In genomic region chr7:122193919-122194318, GRCm38 (mm10) we compare ENCODE assay signal across 30 mouse cellular contexts. TPM values are rescaled to one million over a fixed set of nuclear protein-coding genes. Genes with fewer than 3 reads are reported as not detected.
DNase-seq lines count a peak whose midpoint lies in the region; ATAC-seq and TF ChIP-seq lines count a peak whose summit lies in the region.
"Had no signal": no experiment of that assay in that cellular context is flagged by ENCODE, and none has a peak within 500 bp of the region (broad histone marks: within the 10 kb centered on the region; RNA-seq: fewer than 3 reads in every experiment).

No protein-coding gene starts in this region.

- no peaks in the 10 kb centered on the region for H3K4me1 ChIP-seq in forebrain, postnatal 0 days (ENCODE audit: insufficient read depth)
- no peaks in the 10 kb centered on the region for H3K4me1 ChIP-seq in forebrain, embryonic 11.5 days (replicated peaks; ENCODE audit: control insufficient read depth, insufficient read depth, low read length)
- H3K4me1 ChIP-seq in midbrain, postnatal 0 days (ENCODE audit: insufficient read depth, low read length), result no peaks in the 10 kb centered on the region
- H3K4me1 ChIP-seq in midbrain, embryonic 10.5 days, result no peaks in the 10 kb centered on the region
- H3K4me1 ChIP-seq: forebrain, embryonic 15.5 days; limb, embryonic 12.5 days; stomach, embryonic 15.5 days had no signal

- no peaks in the 10 kb centered on the region for H3K27me3 ChIP-seq in forebrain, postnatal 0 days (ENCODE audit: insufficient read depth, low read length)
- no peaks in the 10 kb centered on the region for H3K27me3 ChIP-seq in forebrain, embryonic 11.5 days (ENCODE audit: control insufficient read depth, insufficient read depth, low read length)
- H3K27me3 ChIP-seq in midbrain, postnatal 0 days (ENCODE audit: insufficient read depth, low read length), result no peaks in the 10 kb centered on the region
- H3K27me3 ChIP-seq in midbrain, embryonic 10.5 days (ENCODE audit: low read depth, poor library complexity, severe bottlenecking), result no peaks in the 10 kb centered on the region
- H3K27me3 ChIP-seq: forebrain, embryonic 15.5 days; limb, embryonic 12.5 days; liver, embryonic 13.5 days; stomach, embryonic 15.5 days had no signal

- no peak for DNase-seq in forebrain, postnatal 0 days
- DNase-seq in forebrain, embryonic 11.5 days (ENCODE audit: low spot score), result no peak
- DNase-seq in layer of hippocampus, adult 2 months (ENCODE audit: low spot score in 2 of 2), result no peak
- DNase-seq in layer of hippocampus, postnatal 36 days, result no peak
- DNase-seq in midbrain, postnatal 0 days (ENCODE audit: low spot score), result no peak
- DNase-seq in midbrain, embryonic 10.5 days (ENCODE audit: low spot score), result no peak
- no peak for DNase-seq in adrenal gland, postnatal 14 days
- DNase-seq in urinary bladder, postnatal 25 days (ENCODE audit: low spot score), result no peak
- DNase-seq: adrenal gland, postnatal 25 days; cerebellum, adult 8-10 months; cerebellum, postnatal 36 days; embryo, embryonic 11 days; gastrocnemius, postnatal 10 days; heart, adult 11 months; kidney, adult 18-20 months; liver, embryonic 13.5 days; thymus, adult 18-20 months; thymus, postnatal 36 days had no signal

- H3K9ac ChIP-seq in forebrain, postnatal 0 days, result no peak overlapping the region
- no peak overlapping the region for H3K9ac ChIP-seq in forebrain, embryonic 11.5 days (ENCODE audit: low read length)
- H3K9ac ChIP-seq in midbrain, postnatal 0 days (replicated peaks; ENCODE audit: low read length, poor library complexity, severe bottlenecking), result no peak overlapping the region
- H3K9ac ChIP-seq: forebrain, embryonic 15.5 days; limb, embryonic 12.5 days; liver, embryonic 13.5 days; stomach, embryonic 15.5 days had no signal

- no peak overlapping the region for H3K4me3 ChIP-seq in forebrain, postnatal 0 days (ENCODE audit: low read depth, low read length)
- H3K4me3 ChIP-seq in forebrain, embryonic 11.5 days (ENCODE audit: low read depth, low read length), result no peak overlapping the region
- no peak overlapping the region for H3K4me3 ChIP-seq in layer of hippocampus, adult 2 months
- H3K4me3 ChIP-seq in midbrain, postnatal 0 days (ENCODE audit: low read depth, low read length), result no peak overlapping the region
- H3K4me3 ChIP-seq in midbrain, embryonic 10.5 days, result no peak overlapping the region
- H3K4me3 ChIP-seq: forebrain, embryonic 15.5 days; limb, embryonic 12.5 days; liver, embryonic 13.5 days; stomach, embryonic 15.5 days had no signal

- no peak overlapping the region for H3K4me2 ChIP-seq in forebrain, postnatal 0 days (ENCODE audit: low read depth)
- no peak overlapping the region for H3K4me2 ChIP-seq in forebrain, embryonic 11.5 days (ENCODE audit: low read depth, low read length, severe bottlenecking)
- no peak overlapping the region for H3K4me2 ChIP-seq in midbrain, postnatal 0 days (ENCODE audit: low read depth, low read length, poor library complexity, severe bottlenecking)
- H3K4me2 ChIP-seq: forebrain, embryonic 15.5 days; heart, embryonic 11.5 days; limb, embryonic 12.5 days; liver, embryonic 13.5 days; stomach, embryonic 15.5 days had no signal

- H3K27ac ChIP-seq in forebrain, postnatal 0 days (ENCODE audit: low read depth, low read length), result no peak overlapping the region
- H3K27ac ChIP-seq in forebrain, embryonic 11.5 days (ENCODE audit: low read depth, low read length), result no peak overlapping the region
- H3K27ac ChIP-seq in layer of hippocampus, adult 2 months, result no peak overlapping the region
- H3K27ac ChIP-seq in midbrain, postnatal 0 days (ENCODE audit: low read depth, low read length), result no peak overlapping the region
- H3K27ac ChIP-seq in midbrain, embryonic 10.5 days (replicated peaks), result no peak overlapping the region
- H3K27ac ChIP-seq: forebrain, embryonic 15.5 days; limb, embryonic 12.5 days; liver, embryonic 13.5 days; macrophage; stomach, embryonic 15.5 days had no signal

- H3K9me3 ChIP-seq in forebrain, postnatal 0 days (ENCODE audit: low read length), result no peaks in the 10 kb centered on the region
- H3K9me3 ChIP-seq in forebrain, embryonic 11.5 days (ENCODE audit: control insufficient read depth, low read length), result no peaks in the 10 kb centered on the region
- H3K9me3 ChIP-seq in midbrain, postnatal 0 days (ENCODE audit: low read length), result no peaks in the 10 kb centered on the region
- H3K9me3 ChIP-seq in midbrain, embryonic 10.5 days (replicated peaks), result no peaks in the 10 kb centered on the region
- H3K9me3 ChIP-seq: forebrain, embryonic 15.5 days; liver, embryonic 13.5 days; stomach, embryonic 15.5 days had no signal

- peak; percentile 18; the same call in 1 of the 2 replicates for TF ChIP-seq CTCF in forebrain, postnatal 0 days (IDR thresholded peaks at IDR 0.05; ENCODE audit: low read depth)
- peak; percentile 41 for TF ChIP-seq CTCF in layer of hippocampus, adult 2 months (conservative IDR thresholded peaks at IDR 0.05)
- peak; percentile 19; the same call in 1 of the 2 replicates for TF ChIP-seq CTCF in midbrain, postnatal 0 days (IDR thresholded peaks at IDR 0.05)

- ATAC-seq in forebrain, postnatal 0 days, result no peak
- no peak for ATAC-seq in forebrain, embryonic 11.5 days (replicated peaks; ENCODE audit: low FRiP score)
- ATAC-seq in midbrain, postnatal 0 days (ENCODE audit: low FRiP score), result no peak
- ATAC-seq: CD4-positive, CD25-positive, alpha-beta regulatory T cell, adult 4 months; forebrain, embryonic 15.5 days; hindbrain, embryonic 16.5 days had no signal

- H3K36me3 ChIP-seq in forebrain, postnatal 0 days (ENCODE audit: insufficient read depth), result no peaks in the 10 kb centered on the region
- no peaks in the 10 kb centered on the region for H3K36me3 ChIP-seq in forebrain, embryonic 11.5 days (ENCODE audit: control insufficient read depth, insufficient read depth, low read length)
- H3K36me3 ChIP-seq in midbrain, postnatal 0 days (ENCODE audit: insufficient read depth, low read length), result no peaks in the 10 kb centered on the region
- H3K36me3 ChIP-seq in midbrain, embryonic 10.5 days, result no peaks in the 10 kb centered on the region
- H3K36me3 ChIP-seq: forebrain, embryonic 15.5 days; limb, embryonic 12.5 days; liver, embryonic 13.5 days; stomach, embryonic 15.5 days had no signal

RNA-seq across cellular contexts. Expression of gene Ern2, which starts 7.9 kb away (rescaled TPM):
- 1.8 and 3.0 TPM in 2 replicates for total RNA-seq in forebrain, postnatal 0 days (2014; rRNA removed)
- 0.60 and 0.96 TPM in 2 replicates for polyA plus RNA-seq in forebrain, postnatal 0 days (2015; fragmentation: Nextera tagmentation; extraction: Ambion mirVana)
- 0.09 and 0.23 TPM in 2 replicates for polyA plus RNA-seq in forebrain, embryonic 11.5 days (2014; fragmentation: Nextera tagmentation; extraction: Ambion mirVana)
- total RNA-seq in layer of hippocampus, adult 2 months (2021), result under 1 TPM; 0.39 to 0.41 TPM
- total RNA-seq in layer of hippocampus, postnatal 36 days (2021), result under 1 TPM; 0.33 to 0.50 TPM
- 2.4 and 3.6 TPM in 2 replicates for total RNA-seq in midbrain, postnatal 0 days (2014; rRNA removed)
- 2.0 and 2.6 TPM in 2 replicates for polyA plus RNA-seq in midbrain, postnatal 0 days (2015; fragmentation: Nextera tagmentation; extraction: Ambion mirVana)
- polyA plus RNA-seq in midbrain, embryonic 10.5 days (2016; fragmentation: Nextera tagmentation; extraction: Ambion mirVana), result 0.11 TPM in 1 of 2 replicates, not detected in the other
- not detected in 2 replicates for total RNA-seq in adrenal gland, postnatal 14 days (2021)
- total RNA-seq: ES-E14; gastrocnemius, postnatal 10 days; hematopoietic stem cell, adult 5-6 weeks; monocyte, adult 5-6 weeks; neutrophil, adult 5-6 weeks had no signal
- polyA plus RNA-seq: heart, embryonic 11.5 days; heart, postnatal 0 days; liver, embryonic 13.5 days; macrophage had no signal

RNA-seq across cellular contexts. Expression of gene Chp2, which starts 25.4 kb away (rescaled TPM):
- total RNA-seq in forebrain, postnatal 0 days (2014; rRNA removed), result 1.00 and 1.5 TPM in 2 replicates
- 0.98 and 1.1 TPM in 2 replicates for polyA plus RNA-seq in forebrain, postnatal 0 days (2015; fragmentation: Nextera tagmentation; extraction: Ambion mirVana)
- polyA plus RNA-seq in forebrain, embryonic 11.5 days (2014; fragmentation: Nextera tagmentation; extraction: Ambion mirVana), result not detected in 2 replicates
- 1 to 10 TPM; 2.7 to 3.3 TPM for total RNA-seq in layer of hippocampus, adult 2 months (2021)
- total RNA-seq in layer of hippocampus, postnatal 36 days (2021), result 1 to 10 TPM; 2.3 to 3.1 TPM
- total RNA-seq in midbrain, postnatal 0 days (2014; rRNA removed), result 0.38 and 0.99 TPM in 2 replicates
- 0.99 and 1.3 TPM in 2 replicates for polyA plus RNA-seq in midbrain, postnatal 0 days (2015; fragmentation: Nextera tagmentation; extraction: Ambion mirVana)
- polyA plus RNA-seq in midbrain, embryonic 10.5 days (2016; fragmentation: Nextera tagmentation; extraction: Ambion mirVana), result 0.21 TPM in 1 of 2 replicates, not detected in the other
- 2.4 and 5.1 TPM in 2 replicates for total RNA-seq in adrenal gland, postnatal 14 days (2021)
- total RNA-seq: ES-E14; hematopoietic stem cell, adult 5-6 weeks; monocyte, adult 5-6 weeks; neutrophil, adult 5-6 weeks had no signal
- polyA plus RNA-seq: CD4-positive, CD25-positive, alpha-beta regulatory T cell, adult 4 months; heart, embryonic 11.5 days; limb, embryonic 12.5 days had no signal

RNA-seq across cellular contexts. Expression of gene Plk1, which starts 34.7 kb away (rescaled TPM):
- 4.0 and 7.3 TPM in 2 replicates for total RNA-seq in forebrain, postnatal 0 days (2014; rRNA removed)
- 10.5 and 11.4 TPM in 2 replicates for polyA plus RNA-seq in forebrain, postnatal 0 days (2015; fragmentation: Nextera tagmentation; extraction: Ambion mirVana)
- 191 and 197 TPM in 2 replicates for polyA plus RNA-seq in forebrain, embryonic 11.5 days (2014; fragmentation: Nextera tagmentation; extraction: Ambion mirVana)
- 1 to 10 TPM; 2.1 to 2.9 TPM for total RNA-seq in layer of hippocampus, adult 2 months (2021)
- total RNA-seq in layer of hippocampus, postnatal 36 days (2021), result 1 to 10 TPM; 2.7 to 2.8 TPM
- total RNA-seq in midbrain, postnatal 0 days (2014; rRNA removed), result 4.1 and 6.6 TPM in 2 replicates
- 6.3 and 6.7 TPM in 2 replicates for polyA plus RNA-seq in midbrain, postnatal 0 days (2015; fragmentation: Nextera tagmentation; extraction: Ambion mirVana)
- polyA plus RNA-seq in midbrain, embryonic 10.5 days (2016; fragmentation: Nextera tagmentation; extraction: Ambion mirVana), result 222 and 248 TPM in 2 replicates
- 13.3 and 15.2 TPM in 2 replicates for total RNA-seq in adrenal gland, postnatal 14 days (2021)
- total RNA-seq: monocyte, adult 5-6 weeks had no signal
